Mouse (Mus musculus): ENCODE results near the gene Fmn2. TPM values are rescaled to one million over a fixed set of nuclear protein-coding genes. Genes with fewer than 3 reads are reported as not detected.

Gene Fmn2
- polyA plus RNA-seq, 1 experiment from 2014 or later, result 7.1 TPM

- Histone ChIP-seq H3K27ac (no peak overlapping the region), H3K4me2 (no peak overlapping the region), H3K9me3 (replicated peaks) (no peaks in the 10 kb centered on the region), H3K4me3 (no peak overlapping the region), H3K36me3 (ENCODE audit: poor library complexity, severe bottlenecking) (no peaks in the 10 kb centered on the region), H3K9ac (no peak overlapping the region), H3K27me3 (no peaks in the 10 kb centered on the region), H3K4me1 (peaks cover 15% of the 10 kb centered on the region)
- peak; percentile 53 for ATAC-seq
- WGBS, result 56% methylated on average over 5 of the region's 5 CpGs
Measured at GRCm38 (mm10) chr1:174521976-174522770, 20.5 kb downstream of the Fmn2 start.

- peaks cover 15% of the 10 kb centered on the region for H3K4me1 ChIP-seq
- no peak overlapping the region for H3K4me2 ChIP-seq
- ATAC-seq, result peak; percentile 46; the same call in 1 of the 2 replicates
- H3K27ac ChIP-seq, result 0 out of 2 replicates have a peak overlapping the region, but pooled peaks have one; percentile 25
- no peaks in the 10 kb centered on the region for H3K36me3 ChIP-seq (ENCODE audit: poor library complexity, severe bottlenecking)
- no peak overlapping the region for H3K4me3 ChIP-seq
- no peaks in the 10 kb centered on the region for H3K9me3 ChIP-seq (replicated peaks)
- no peaks in the 10 kb centered on the region for H3K27me3 ChIP-seq
- 55% methylated on average over 4 of the region's 4 CpGs for WGBS
- no peak overlapping the region for H3K9ac ChIP-seq
Measured at GRCm38 (mm10) chr1:174522809-174523511, 21.3 kb downstream of the Fmn2 start.

GRCm38 (mm10) chr1:174523512-174523828 is 21.8 kb downstream of the Fmn2 start:
- H3K36me3 ChIP-seq (ENCODE audit: poor library complexity, severe bottlenecking), result no peaks in the 10 kb centered on the region
- H3K4me3 ChIP-seq, result no peak overlapping the region
- H3K27me3 ChIP-seq, result no peaks in the 10 kb centered on the region
- no peak; the same call in 1 of the 2 replicates for ATAC-seq
- 34% methylated on average over 1 of the region's 1 CpGs for WGBS
- H3K4me2 ChIP-seq, result no peak overlapping the region
- H3K9ac ChIP-seq, result no peak overlapping the region
- peaks cover 15% of the 10 kb centered on the region for H3K4me1 ChIP-seq
- H3K9me3 ChIP-seq (replicated peaks), result no peaks in the 10 kb centered on the region
- no peak overlapping the region for H3K27ac ChIP-seq

GRCm38 (mm10) chr1:174536742-174537453 is 35.3 kb downstream of the Fmn2 start:
- Histone ChIP-seq H3K4me3 (no peak overlapping the region), H3K9me3 (replicated peaks) (no peaks in the 10 kb centered on the region), H3K4me2 (no peak overlapping the region), H3K27ac (peak overlapping the region; percentile 41; the same call in 1 of the 2 replicates), H3K27me3 (no peaks in the 10 kb centered on the region), H3K36me3 (ENCODE audit: poor library complexity, severe bottlenecking) (0 out of 2 replicates have a peak, but pooled peaks cover 6% of the 10 kb centered on the region), H3K9ac (no peak overlapping the region), H3K4me1 (peaks cover 17% of the 10 kb centered on the region)
- ATAC-seq, result peak; percentile 79
- WGBS, result 44% methylated on average over 11 of the region's 11 CpGs

- Histone ChIP-seq H3K4me2 (no peak overlapping the region), H3K4me1 (peaks cover 17% of the 10 kb centered on the region), H3K9me3 (replicated peaks) (no peaks in the 10 kb centered on the region), H3K9ac (no peak overlapping the region), H3K27ac (no peak overlapping the region), H3K36me3 (ENCODE audit: poor library complexity, severe bottlenecking) (0 out of 2 replicates have a peak, but pooled peaks cover 6% of the 10 kb centered on the region), H3K27me3 (no peaks in the 10 kb centered on the region), H3K4me3 (no peak overlapping the region)
- peak; percentile 48; the same call in 1 of the 2 replicates for ATAC-seq
- 49% methylated on average over 3 of the region's 3 CpGs for WGBS
Measured at GRCm38 (mm10) chr1:174537491-174537890, 35.9 kb downstream of the Fmn2 start.

GRCm38 (mm10) chr1:174548291-174548690 is 46.7 kb downstream of the Fmn2 start:
- no peak for ATAC-seq

GRCm38 (mm10) chr1:174553272-174554007 is 51.8 kb downstream of the Fmn2 start:
- H3K27ac ChIP-seq, result no peak overlapping the region
- WGBS, result 23% methylated on average over 2 of the region's 2 CpGs
- peak; percentile 63 for ATAC-seq
- H3K9me3 ChIP-seq (replicated peaks), result no peaks in the 10 kb centered on the region
- H3K36me3 ChIP-seq (ENCODE audit: poor library complexity, severe bottlenecking), result no peaks in the 10 kb centered on the region
- no peak overlapping the region for H3K9ac ChIP-seq
- H3K4me3 ChIP-seq, result no peak overlapping the region
- no peak overlapping the region for H3K4me2 ChIP-seq
- H3K27me3 ChIP-seq, result no peaks in the 10 kb centered on the region
- H3K4me1 ChIP-seq, result no peaks in the 10 kb centered on the region

More at GRCm38 (mm10) chr1:174548291-174548690, 46.7 kb downstream of the Fmn2 start:
- Histone ChIP-seq H3K27ac (no peak overlapping the region), H3K4me1 (no peaks in the 10 kb centered on the region), H3K27me3 (no peaks in the 10 kb centered on the region), H3K9me3 (replicated peaks) (no peaks in the 10 kb centered on the region), H3K4me3 (no peak overlapping the region), H3K4me2 (no peak overlapping the region), H3K9ac (no peak overlapping the region), H3K36me3 (ENCODE audit: poor library complexity, severe bottlenecking) (no peaks in the 10 kb centered on the region)
- 82% methylated on average over 5 of the region's 5 CpGs for WGBS

- no peaks in the 10 kb centered on the region for H3K9me3 ChIP-seq (replicated peaks)
- no peaks in the 10 kb centered on the region for H3K36me3 ChIP-seq (ENCODE audit: poor library complexity, severe bottlenecking)
- ATAC-seq, result no peak
- 83% methylated on average over 3 of the region's 3 CpGs for WGBS
- no peak overlapping the region for H3K4me3 ChIP-seq
- no peaks in the 10 kb centered on the region for H3K27me3 ChIP-seq
- no peaks in the 10 kb centered on the region for H3K4me1 ChIP-seq
- H3K4me2 ChIP-seq, result no peak overlapping the region
- no peak overlapping the region for H3K9ac ChIP-seq
- no peak overlapping the region for H3K27ac ChIP-seq
Measured at GRCm38 (mm10) chr1:174555412-174555811, 53.8 kb downstream of the Fmn2 start.

GRCm38 (mm10) chr1:174557211-174557610 is 55.6 kb downstream of the Fmn2 start:
- no peak overlapping the region for H3K4me3 ChIP-seq
- peaks cover 8% of the 10 kb centered on the region; the same call in 1 of the 2 replicates for H3K36me3 ChIP-seq (ENCODE audit: poor library complexity, severe bottlenecking)
- H3K9ac ChIP-seq, result no peak overlapping the region
- 79% methylated on average over 4 of the region's 4 CpGs for WGBS
- H3K4me1 ChIP-seq, result no peaks in the 10 kb centered on the region
- no peak overlapping the region for H3K27ac ChIP-seq
- H3K9me3 ChIP-seq (replicated peaks), result no peaks in the 10 kb centered on the region
- no peaks in the 10 kb centered on the region for H3K27me3 ChIP-seq
- ATAC-seq, result no peak
- no peak overlapping the region for H3K4me2 ChIP-seq

- H3K4me1 ChIP-seq, result no peaks in the 10 kb centered on the region
- no peak overlapping the region for H3K27ac ChIP-seq
- H3K9me3 ChIP-seq (replicated peaks), result no peaks in the 10 kb centered on the region
- 82% methylated on average over 3 of the region's 3 CpGs for WGBS
- no peak overlapping the region for H3K9ac ChIP-seq
- no peak for ATAC-seq
- H3K36me3 ChIP-seq (ENCODE audit: poor library complexity, severe bottlenecking), result peaks cover 8% of the 10 kb centered on the region; the same call in 1 of the 2 replicates
- H3K27me3 ChIP-seq, result no peaks in the 10 kb centered on the region
- no peak overlapping the region for H3K4me3 ChIP-seq
- H3K4me2 ChIP-seq, result no peak overlapping the region
Measured at GRCm38 (mm10) chr1:174557841-174558240, 56.2 kb downstream of the Fmn2 start.

GRCm38 (mm10) chr1:174558488-174558887 is 56.9 kb downstream of the Fmn2 start:
- Histone ChIP-seq H3K36me3 (ENCODE audit: poor library complexity, severe bottlenecking) (peaks cover 8% of the 10 kb centered on the region; the same call in 1 of the 2 replicates), H3K27ac (no peak overlapping the region), H3K9ac (no peak overlapping the region), H3K27me3 (no peaks in the 10 kb centered on the region), H3K4me2 (no peak overlapping the region), H3K4me1 (no peaks in the 10 kb centered on the region), H3K9me3 (replicated peaks) (no peaks in the 10 kb centered on the region), H3K4me3 (no peak overlapping the region)
- no peak for ATAC-seq
- WGBS, result 93% methylated on average over 2 of the region's 2 CpGs
